Comparison of ENCODE assay signal across 10 mouse cellular contexts in genomic region chr12:83112283-83112682, GRCm38 (mm10).
DNase-seq lines count a peak whose midpoint lies in the region; ATAC-seq and TF ChIP-seq lines count a peak whose summit lies in the region.
"Had no signal": no experiment of that assay in that cellular context is flagged by ENCODE, and none has a peak within 500 bp of the region (broad histone marks: within the 10 kb centered on the region; RNA-seq: fewer than 3 reads in every experiment).

No protein-coding gene starts in this region.

- TF ChIP-seq EP300 in MEL (IDR thresholded peaks at IDR 0.05; ENCODE audit: low read depth in 1 of 2, low read length in 2 of 2): no peak

- H3K27ac ChIP-seq in kidney, adult 2 months (ENCODE audit: insufficient read depth, low read depth, low read length): no peak overlapping the region
- no peak overlapping the region for H3K27ac ChIP-seq in MEL (ENCODE audit: control insufficient read depth, low read depth, low read length)
- no peak overlapping the region for H3K27ac ChIP-seq in limb, embryonic 11.5 days (replicated peaks; ENCODE audit: low read depth, low read length)
- H3K27ac ChIP-seq: heart, embryonic 15.5 days had no signal

- TF ChIP-seq CTCF in kidney, adult 2 months (conservative IDR thresholded peaks at IDR 0.05; ENCODE audit: insufficient read depth, insufficient read length, low read depth, low read length): 0 out of 2 replicates have a peak, but pooled peaks have one; percentile 10
- peak; percentile 37 to 76 (median 55); a peak in 5 of 6 replicates for TF ChIP-seq CTCF in MEL (IDR thresholded peaks at IDR 0.05 in 2 of 3, conservative IDR thresholded peaks at IDR 0.05 in 1 of 3; ENCODE audit: control insufficient read depth in 1 of 3, insufficient read depth in 1 of 3, low read depth in 2 of 3, low read length in 3 of 3, poor library complexity in 1 of 3, severe bottlenecking in 1 of 3)

- no peak for TF ChIP-seq POLR2A in kidney, adult 2 months (IDR thresholded peaks at IDR 0.05; ENCODE audit: low read depth, low read length)
- no peak for TF ChIP-seq POLR2A in MEL (IDR thresholded peaks at IDR 0.05; ENCODE audit: control insufficient read depth in 1 of 2, insufficient read depth in 1 of 2, low read depth in 1 of 2, low read length in 2 of 2, poor library complexity in 1 of 2)

- no peak overlapping the region for H3K4me3 ChIP-seq in kidney, adult 2 months (ENCODE audit: insufficient read depth, low read depth, low read length)
- no peak overlapping the region for H3K4me3 ChIP-seq in MEL (ENCODE audit: control insufficient read depth in 1 of 2, insufficient read depth in 1 of 2, low read depth in 2 of 2, low read length in 2 of 2)
- no peak overlapping the region for H3K4me3 ChIP-seq in limb, embryonic 11.5 days (ENCODE audit: low read depth, low read length)
- H3K4me3 ChIP-seq: heart, embryonic 15.5 days had no signal

- 87% methylated on average over 5 of the region's 5 CpGs for WGBS in kidney, adult 2 months
- WGBS in limb, embryonic 11.5 days: 92% methylated on average over 5 of the region's 5 CpGs

- H3K9ac ChIP-seq in MEL (ENCODE audit: control insufficient read depth, low read depth, low read length, poor library complexity, severe bottlenecking): no peak overlapping the region
- H3K9ac ChIP-seq in limb, embryonic 11.5 days (ENCODE audit: low read length): no peak overlapping the region
- H3K9ac ChIP-seq: heart, embryonic 15.5 days had no signal

- no peak overlapping the region for H3K4me2 ChIP-seq in limb, embryonic 11.5 days (ENCODE audit: low read depth, severe bottlenecking)
- H3K4me2 ChIP-seq: heart, embryonic 15.5 days had no signal

- peak; percentile 68 for TF ChIP-seq RAD21 in MEL (IDR thresholded peaks at IDR 0.05; ENCODE audit: low read depth, low read length)

- ATAC-seq in limb, embryonic 11.5 days (ENCODE audit: insufficient number of reproducible peaks, low FRiP score, low TSS enrichment, low read depth): no peak
- ATAC-seq in granulocyte monocyte progenitor cell, adult 5-6 weeks (replicated peaks; ENCODE audit: poor library complexity, severe bottlenecking): no peak

- no peaks in the 10 kb centered on the region for H3K4me1 ChIP-seq in kidney, adult 2 months (ENCODE audit: control insufficient read depth, insufficient read depth, low read length)
- H3K4me1 ChIP-seq in MEL (ENCODE audit: control insufficient read depth in 1 of 2, insufficient read depth in 2 of 2, low read length in 2 of 2): peaks cover 8 to 9% of the 10 kb centered on the region in 2 experiments; a peak in 3 of 4 replicates
- no peaks in the 10 kb centered on the region for H3K4me1 ChIP-seq in limb, embryonic 11.5 days (ENCODE audit: control insufficient read depth, insufficient read depth, low read length)

- no peaks in the 10 kb centered on the region for H3K36me3 ChIP-seq in kidney, adult 2 months (ENCODE audit: control insufficient read depth, insufficient read depth, low read length)
- H3K36me3 ChIP-seq in MEL (ENCODE audit: control insufficient read depth in 1 of 2, insufficient read depth in 2 of 2, low read length in 2 of 2): peaks cover 0 to 3% of the 10 kb centered on the region in 2 experiments; a peak in 1 of 4 replicates
- no peaks in the 10 kb centered on the region for H3K36me3 ChIP-seq in limb, embryonic 11.5 days (ENCODE audit: control insufficient read depth, insufficient read depth, low read length)
- H3K36me3 ChIP-seq: heart, embryonic 15.5 days had no signal

- intact Hi-C loops in left cerebral cortex, postnatal 36 days (cut with DNase I): loop anchor here (5.0 kb wide), 1 partner anchor 375 kb away; the partner anchor contains the start of gene Dpf3

- no peaks in the 10 kb centered on the region for H3K9me3 ChIP-seq in MEL (replicated peaks; ENCODE audit: insufficient read depth, low read length)
- no peaks in the 10 kb centered on the region for H3K9me3 ChIP-seq in limb, embryonic 11.5 days (ENCODE audit: control insufficient read depth, low read length)
- H3K9me3 ChIP-seq: heart, embryonic 15.5 days had no signal

- no peaks in the 10 kb centered on the region for H3K79me2 ChIP-seq in MEL (ENCODE audit: control insufficient read depth, insufficient read depth, low read length, poor library complexity)

- peak; percentile 11 for DNase-seq in kidney, adult 2 months
- DNase-seq in kidney, adult 9 months: no peak
- peak; percentile 50 for DNase-seq in MEL (ENCODE audit: low read depth, low spot score)
- DNase-seq in cerebellum, adult 9-10 months: peak; percentile 81
- DNase-seq in limb, embryonic 11.5 days (ENCODE audit: low spot score): peak; percentile 36
- no peak for DNase-seq in urinary bladder, adult 18-20 months (ENCODE audit: low spot score in 2 of 2)
- no peak for DNase-seq in left cerebral cortex, postnatal 36 days (ENCODE audit: low spot score in 2 of 2)
- DNase-seq: lung, postnatal 10 days had no signal

- no peaks in the 10 kb centered on the region for H3K27me3 ChIP-seq in kidney, adult 2 months (replicated peaks; ENCODE audit: control insufficient read depth, insufficient read depth, low read length)
- H3K27me3 ChIP-seq in MEL (ENCODE audit: control insufficient read depth in 1 of 2, insufficient read depth in 2 of 2, low read length in 2 of 2): no peaks in the 10 kb centered on the region
- H3K27me3 ChIP-seq in limb, embryonic 11.5 days (ENCODE audit: control insufficient read depth, insufficient read depth, low read length): no peaks in the 10 kb centered on the region
- H3K27me3 ChIP-seq: heart, embryonic 15.5 days had no signal

TF ChIP-seq in MEL, 35 proteins besides CTCF, POLR2A, EP300 and RAD21:
- TF ChIP-seq RCOR1 (IDR thresholded peaks at IDR 0.05; ENCODE audit: low read depth, low read length) (no peak), ZC3H11A (IDR thresholded peaks at IDR 0.05; ENCODE audit: low read depth, low read length) (peak; percentile 77), MYC (IDR thresholded peaks at IDR 0.05; ENCODE audit: low read depth, low read length) (no peak), TBP (IDR thresholded peaks at IDR 0.05; ENCODE audit: low read depth, low read length) (0 out of 2 replicates have a peak, but pooled peaks have one; percentile 20), ZNF384 (IDR thresholded peaks at IDR 0.05; ENCODE audit: low read depth, low read length) (peak; percentile 77), SMC3 (IDR thresholded peaks at IDR 0.05; ENCODE audit: low read depth, low read length) (peak; percentile 86), GABPA (IDR thresholded peaks at IDR 0.05; ENCODE audit: low read depth, low read length) (no peak)

Comparison
In these comparisons a context has a peak if more than half of its experiments do, and no peak if none do; other contexts are left out.
1. DNase-seq: peak in kidney, adult 2 months (single experiment), MEL (single experiment), cerebellum, adult 9-10 months (single experiment) and limb, embryonic 11.5 days (single experiment); none in kidney, adult 9 months (single experiment), urinary bladder, adult 18-20 months (0 of 2) and left cerebral cortex, postnatal 36 days (0 of 2).